Mouse (Mus musculus): Measurements from ENCODE around the gene Cfap206.

GRCm38 (mm10) chr4:34661514-34661913, 68.5 kb downstream of the Cfap206 start:
- no peak for TF ChIP-seq POLR2A (IDR thresholded peaks at IDR 0.05; ENCODE audit: extremely low read depth, insufficient read depth, low read length)
- TF ChIP-seq CTCF (IDR thresholded peaks at IDR 0.05; ENCODE audit: low read depth, low read length), result no peak
